Mouse (Mus musculus) layer of hippocampus, adult 8-10 months (tissue): ENCODE results near the gene Itgb6. TPM values are rescaled to one million over a fixed set of nuclear protein-coding genes. Genes with fewer than 3 reads are reported as not detected.

Experiments
- DNase-seq, 2 experiments: peaks; one replicate each; pipeline ENCODE4 v3.0.0; 2022; ENCODE audit warnings: low spot score in 2 of 2
- total RNA-seq, 4 experiments: library from RNA; stranded (reverse); gene quantifications; 2 replicates each; pipeline ENCODE4 v1.2.4; 2022

The Itgb6 gene
- total RNA-seq, 4 experiments from 2014 or later = 0.11 TPM; not detected in 3

DNA sequence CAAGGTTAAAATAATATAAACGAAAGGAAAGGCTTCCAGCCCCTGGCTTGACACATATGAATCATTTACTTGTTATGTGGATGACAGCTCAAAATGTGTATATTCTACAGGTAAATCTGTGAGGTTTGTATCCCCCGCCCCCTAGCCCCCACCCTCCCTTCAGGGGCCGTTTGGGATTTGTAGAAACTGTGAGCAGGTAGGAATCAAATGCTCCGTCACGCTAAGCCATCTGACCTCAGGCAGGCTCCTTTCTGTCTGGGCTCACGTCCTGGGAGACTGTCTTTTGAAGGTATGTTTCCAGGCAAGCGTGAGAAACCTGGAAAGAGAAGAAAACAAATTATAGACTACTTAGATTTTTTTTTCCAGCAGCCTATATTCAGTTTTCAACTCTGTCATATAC lies 48.0 kb downstream of the Itgb6 start:
- DNase-seq = no peak

DNA sequence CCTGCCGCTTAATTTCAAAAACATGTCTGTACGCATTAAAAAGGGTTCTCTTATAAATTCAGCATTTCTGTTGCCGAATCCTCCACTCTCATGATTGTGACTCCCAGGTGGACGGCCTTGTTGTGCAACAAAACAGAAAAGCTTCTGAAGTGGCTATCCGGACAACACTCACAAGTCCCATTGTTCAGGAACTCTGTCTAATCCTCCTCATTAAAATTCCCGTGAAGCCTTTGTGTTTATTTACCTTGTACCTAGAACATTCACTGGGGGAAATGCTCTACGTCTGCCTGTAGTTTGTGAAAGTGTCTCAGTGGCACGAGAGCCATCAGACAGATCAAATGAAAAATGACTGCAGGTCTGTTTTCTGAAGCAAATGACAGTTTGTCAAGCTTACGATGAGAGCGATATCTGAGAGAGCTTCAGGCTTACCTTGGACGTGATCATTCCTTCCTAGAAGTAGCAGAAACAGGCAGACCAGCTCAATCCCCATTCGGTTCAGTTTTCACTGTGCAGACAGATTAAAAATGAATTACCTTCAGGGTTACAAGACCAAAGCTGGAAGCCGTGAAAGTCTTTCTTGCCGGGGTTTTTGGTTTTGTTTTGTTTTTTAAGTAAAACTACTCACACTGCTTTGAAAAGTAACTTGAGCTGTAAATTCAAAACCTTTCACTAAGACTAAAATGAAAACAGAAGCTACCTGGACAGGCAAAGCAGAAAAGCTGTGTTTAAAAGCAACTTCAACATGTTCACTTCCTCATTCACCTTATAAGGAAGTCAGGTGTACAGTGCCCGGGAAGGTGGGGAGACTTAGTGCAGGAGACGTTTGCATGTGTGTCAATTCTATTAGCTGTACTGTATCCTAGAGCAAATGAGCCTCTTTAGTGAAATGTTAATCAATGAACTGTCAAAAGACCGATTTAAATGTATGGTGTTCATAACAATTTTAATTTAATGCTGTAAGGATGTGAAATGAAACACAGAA lies 49.2 kb downstream of the Itgb6 start:
- no peak for DNase-seq

DNA sequence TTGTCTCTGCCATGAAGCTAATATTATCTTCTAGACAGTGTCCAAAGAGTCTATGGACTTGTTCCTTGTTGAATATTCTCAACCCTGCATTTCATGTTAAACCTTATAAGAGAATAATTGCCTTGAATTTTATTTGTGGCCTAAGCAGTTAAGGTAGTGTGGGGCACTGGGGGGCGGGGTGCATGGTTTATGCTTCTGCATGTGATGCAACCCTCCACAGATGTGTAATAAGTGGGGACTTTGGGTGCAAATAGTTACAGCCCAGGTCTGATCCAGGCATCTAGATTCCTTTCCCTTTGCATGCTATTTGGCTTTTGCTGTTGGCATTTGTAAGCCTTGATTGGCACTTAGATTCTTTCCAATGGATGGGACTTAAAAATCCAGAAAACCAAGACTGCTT lies 51.2 kb downstream of the Itgb6 start:
- DNase-seq = no peak

GRCm38 (mm10) chr2:60663071-60663470 lies 59.4 kb downstream of the Itgb6 start:
- DNase-seq = no peak

DNA sequence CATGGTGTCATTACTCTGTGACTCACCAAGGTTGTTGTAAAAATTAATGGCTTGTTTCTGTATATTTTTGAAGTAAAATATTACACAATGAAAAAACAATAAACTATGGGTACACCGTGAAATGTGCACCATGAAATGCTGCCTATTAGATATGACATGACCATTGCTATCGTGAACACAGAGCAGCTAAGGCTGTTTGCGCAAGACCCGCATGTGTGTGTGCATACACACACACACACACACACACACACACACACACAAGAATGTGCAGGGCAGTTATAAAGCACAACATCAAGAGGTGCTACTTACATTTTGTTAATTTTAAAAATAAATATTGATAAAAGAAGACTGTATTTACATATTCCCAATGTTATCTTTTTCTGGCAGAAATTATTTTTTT lies 62.5 kb downstream of the Itgb6 start:
- no peak for DNase-seq

GRCm38 (mm10) chr2:60658992-60659391 lies 63.5 kb downstream of the Itgb6 start:
- DNase-seq = no peak

DNA sequence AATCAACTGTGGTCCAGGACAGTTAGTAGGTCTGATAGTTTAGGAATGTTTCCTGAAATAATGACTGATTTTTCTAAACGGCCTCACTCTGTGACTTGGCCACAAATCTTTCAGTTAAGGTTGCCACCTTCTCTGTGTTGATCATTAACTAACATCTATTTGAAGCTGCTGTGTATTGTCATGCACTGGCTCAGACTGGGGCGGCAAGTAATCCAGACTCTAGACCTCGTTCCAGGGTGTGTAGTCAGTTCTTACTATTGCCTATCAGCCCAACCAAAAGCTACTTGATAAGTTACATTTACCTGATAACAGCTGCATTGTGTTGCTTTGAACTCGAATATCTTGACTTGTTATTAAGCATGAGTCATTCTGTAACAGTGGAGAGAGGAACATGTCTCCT lies 67.6 kb downstream of the Itgb6 start:
- DNase-seq = no peak

DNA sequence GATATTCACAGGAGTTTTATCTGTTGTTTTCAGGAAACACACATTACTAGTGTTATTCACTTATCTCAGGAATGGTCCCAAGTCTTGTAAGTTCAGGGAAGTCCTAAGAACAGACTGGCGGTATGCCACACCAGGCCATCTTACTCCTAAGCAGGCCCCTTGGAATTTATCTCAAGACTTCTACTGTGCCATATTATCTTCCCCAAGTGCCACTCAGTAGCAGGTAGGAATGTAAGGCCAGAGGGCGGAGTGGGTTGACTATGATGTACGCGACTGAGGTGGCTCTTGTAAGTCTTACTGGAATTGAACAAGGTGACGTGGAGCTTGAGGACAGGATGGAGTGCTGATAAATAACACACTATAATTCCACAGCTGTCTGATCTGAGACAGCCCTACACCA lies 72.3 kb downstream of the Itgb6 start:
- DNase-seq = no peak

DNA sequence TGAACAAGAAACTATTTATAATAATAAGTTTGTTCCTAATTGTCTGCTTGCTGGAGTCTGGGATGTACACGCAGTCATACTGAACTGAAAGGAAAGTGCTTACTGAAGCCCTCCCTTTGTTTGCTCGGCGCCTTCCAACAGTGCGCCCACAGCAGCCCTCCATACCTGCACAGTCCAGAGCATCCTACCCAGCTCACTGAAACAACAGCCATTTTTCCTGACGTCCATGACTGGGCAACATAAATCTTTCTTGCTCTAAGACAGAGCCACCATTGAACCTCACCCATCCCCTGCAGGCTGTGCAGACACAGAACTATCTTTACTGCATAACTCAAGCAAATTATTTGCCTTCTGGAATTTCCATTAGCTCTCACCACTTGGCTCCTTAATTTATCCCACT lies 74.8 kb downstream of the Itgb6 start:
- no peak for DNase-seq

- no peak for DNase-seq
These were observed 75.9 kb downstream of the Itgb6 start for GRCm38 (mm10) chr2:60646583-60646982.

DNA sequence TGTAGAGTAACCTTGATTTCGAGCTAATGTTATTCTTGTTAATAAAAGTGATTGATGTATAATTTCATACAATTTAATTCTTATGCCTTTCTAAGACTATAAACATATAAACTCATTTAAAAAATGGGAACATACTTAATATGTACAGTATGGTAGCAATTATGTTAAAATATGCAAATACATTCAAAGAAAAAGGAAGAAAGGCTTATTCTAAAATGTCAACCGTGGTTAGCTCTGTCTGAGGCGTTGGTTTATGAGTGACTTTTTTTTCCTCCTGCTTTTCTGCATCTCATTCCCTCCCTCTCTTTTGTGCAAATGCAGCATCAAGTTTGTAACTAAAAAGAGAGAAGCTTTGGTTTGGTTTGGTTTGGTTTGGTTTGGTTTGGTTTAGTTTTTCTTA lies 79.0 kb downstream of the Itgb6 start:
- DNase-seq = no peak

DNA sequence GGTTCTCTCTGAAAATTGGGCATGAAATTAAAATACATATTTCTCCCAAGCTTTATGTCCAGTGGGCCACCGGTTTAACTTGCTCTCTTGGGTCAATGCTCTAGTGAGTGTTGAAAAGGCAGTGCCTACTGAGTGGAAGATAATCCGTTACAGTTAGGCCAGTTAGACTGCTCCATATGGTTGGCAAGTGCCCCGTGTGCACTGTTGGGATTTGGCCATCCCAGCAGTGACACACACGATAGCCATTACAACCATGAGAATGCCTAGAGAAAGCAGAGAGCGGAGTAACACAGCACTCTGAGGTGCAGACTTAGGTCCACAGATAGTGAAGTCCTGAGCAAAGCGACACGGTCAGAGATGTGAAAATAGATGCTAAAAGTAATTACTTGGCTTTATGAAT lies 79.8 kb downstream of the Itgb6 start:
- no peak for DNase-seq

GRCm38 (mm10) chr2:60640342-60640672 lies 82.1 kb downstream of the Itgb6 start:
- DNase-seq = peak in 1 of 2 experiments; percentile 8

DNA sequence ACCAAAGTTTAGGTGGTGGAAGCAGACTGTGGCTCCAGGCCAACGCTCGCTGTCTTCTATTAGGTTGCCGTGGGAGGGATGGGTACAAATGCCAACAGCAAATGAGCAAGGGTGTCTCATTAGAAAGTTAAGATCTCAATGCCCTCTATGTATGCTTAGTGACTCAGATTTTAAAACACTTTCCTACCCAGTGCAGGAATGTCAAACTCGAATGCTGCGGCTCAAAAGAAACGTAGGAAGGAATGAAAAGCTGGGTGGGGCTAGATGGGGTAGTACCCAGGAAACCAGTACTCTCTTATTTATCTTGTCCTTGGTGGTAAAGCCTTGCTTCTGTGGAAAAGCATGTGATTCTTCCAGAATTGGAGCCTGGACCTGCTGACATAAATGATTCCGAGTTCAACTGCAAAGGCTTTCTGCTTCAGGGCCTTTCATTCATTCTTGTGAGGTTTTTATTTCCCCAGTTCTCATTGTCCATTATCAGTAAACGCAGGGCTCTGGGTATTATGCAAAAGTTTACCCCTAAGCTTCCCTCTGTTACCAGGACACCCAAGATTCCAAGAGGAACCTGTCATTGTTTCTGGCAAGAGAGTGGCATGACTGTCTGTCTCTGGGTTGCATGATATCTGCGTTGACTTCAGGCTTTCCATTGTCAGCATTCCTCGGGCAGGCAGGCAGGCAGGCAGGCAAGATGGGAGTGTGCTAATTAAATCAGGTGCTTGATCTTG lies 82.7 kb downstream of the Itgb6 start:
- no peak for DNase-seq

GRCm38 (mm10) chr2:60636910-60637761 lies 85.3 kb downstream of the Itgb6 start:
- no peak for DNase-seq

- DNase-seq = no peak
These were observed 86.0 kb downstream of the Itgb6 start for GRCm38 (mm10) chr2:60636481-60636880.

DNA sequence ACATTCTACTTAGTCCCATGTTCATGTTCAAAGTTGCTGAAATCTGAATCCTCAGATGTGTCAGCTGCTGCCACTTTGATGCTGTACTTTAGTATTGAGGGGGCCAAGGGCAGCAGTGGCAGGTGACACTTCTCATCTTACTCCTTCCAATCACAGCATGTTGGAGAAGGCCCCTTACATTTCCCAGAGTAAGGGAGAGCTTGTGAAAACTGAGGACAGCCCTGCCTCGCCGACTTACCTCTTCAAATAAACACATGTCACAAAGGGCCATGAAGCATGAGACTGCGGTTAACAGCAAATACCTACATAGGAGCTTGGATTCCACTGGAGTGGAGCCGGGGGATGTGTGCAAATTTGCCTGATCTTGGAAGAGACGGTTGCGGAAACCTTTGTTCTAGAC lies 86.4 kb downstream of the Itgb6 start:
- no peak for DNase-seq

- no peak for DNase-seq
These were observed 89.7 kb downstream of the Itgb6 start for GRCm38 (mm10) chr2:60632791-60633190.

GRCm38 (mm10) chr2:60630304-60630703 lies 92.1 kb downstream of the Itgb6 start:
- no peak for DNase-seq

DNA sequence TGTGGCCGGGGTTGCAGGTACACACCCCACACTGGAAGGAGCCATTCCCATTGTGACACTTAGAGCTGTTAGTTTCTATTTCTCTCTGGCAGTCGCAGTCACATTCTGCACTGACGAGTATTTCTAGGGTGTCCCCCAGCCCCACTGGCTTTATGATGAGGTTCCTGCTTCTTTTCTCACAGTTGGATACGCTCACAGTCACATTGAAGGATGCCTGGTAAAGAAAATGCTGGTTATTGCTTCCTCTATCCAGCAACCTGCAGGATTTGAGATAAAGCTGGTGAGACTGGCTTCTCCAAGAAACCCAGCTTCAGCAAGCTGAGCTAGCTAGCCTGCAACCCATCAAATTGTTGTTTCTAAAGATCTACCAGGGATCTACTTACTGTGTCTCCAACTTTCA lies 94.5 kb downstream of the Itgb6 start:
- no peak for DNase-seq

DNA sequence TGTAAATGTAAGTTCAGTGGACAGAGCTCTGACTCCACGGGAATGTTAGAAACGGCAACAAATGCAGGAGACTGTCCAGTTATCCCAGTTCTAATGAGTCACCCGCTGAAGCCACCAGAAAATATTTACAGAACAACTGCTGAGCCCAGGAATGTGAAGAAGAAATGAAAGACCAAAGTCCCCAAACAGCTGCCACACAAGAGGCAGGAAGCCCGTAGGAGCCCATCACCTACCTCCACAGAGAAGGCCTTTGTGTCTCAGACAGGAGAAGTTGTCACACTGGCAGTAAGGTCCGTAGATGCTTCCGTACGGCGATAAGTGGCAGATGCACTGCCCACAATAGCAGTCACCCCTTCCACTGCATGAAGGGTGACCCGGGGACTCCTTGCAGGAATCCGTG lies 94.9 kb downstream of the Itgb6 start:
- no peak for DNase-seq

DNA sequence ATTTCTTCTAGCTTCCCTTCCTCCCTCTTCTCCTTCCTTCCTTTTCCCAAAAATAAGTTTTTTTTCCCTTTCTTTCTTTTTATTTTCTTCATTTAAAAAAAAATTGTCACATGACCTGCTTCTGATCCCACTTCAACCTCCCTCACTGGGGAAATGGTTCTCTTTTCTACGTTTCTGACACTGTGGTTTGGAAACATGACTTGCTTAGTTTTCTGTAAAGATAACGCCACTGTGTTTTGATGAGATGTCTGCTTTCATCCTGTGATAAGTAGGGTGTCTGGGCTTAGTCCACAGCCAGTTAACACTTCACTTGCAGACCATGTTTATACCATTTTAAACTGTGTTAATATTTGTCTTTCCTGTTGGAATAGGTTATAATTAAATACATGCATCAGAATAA lies 96.7 kb downstream of the Itgb6 start:
- no peak for DNase-seq
